Mouse (Mus musculus) heart, adult 2 months (tissue): ENCODE results near the gene Cep128. TPM values are rescaled to one million over a fixed set of nuclear protein-coding genes. Genes with fewer than 3 reads are reported as not detected.

ENCODE experiments used
- DNase-seq, 2 experiments: peaks; one replicate each; pipeline ENCODE4 v3.0.0; 2021
- H3K27ac ChIP-seq: fragments of 200-600 bp; 2 replicates; pipeline ENCODE4 v1.8.1; 2022
- H3K27me3 ChIP-seq: fragments of 200-500 bp; 2 replicates; pipeline ENCODE4 v1.6.1; 2012; ENCODE audit warnings: mild to moderate bottlenecking, low read length, inconsistent platforms, mixed read lengths; ENCODE audit not compliant: control insufficient read depth, insufficient read depth
- H3K36me3 ChIP-seq: fragments of 200-500 bp; 2 replicates; pipeline ENCODE4 v1.6.1; 2012; ENCODE audit warnings: low read length, inconsistent platforms; ENCODE audit not compliant: control insufficient read depth, insufficient read depth
- H3K4me1 ChIP-seq: fragments of 200-500 bp; 2 replicates; pipeline ENCODE4 v1.6.1; 2011; ENCODE audit warnings: low read length; ENCODE audit not compliant: control insufficient read depth, insufficient read depth
- H3K4me3 ChIP-seq: fragments of 200-600 bp; 2 replicates; pipeline ENCODE4 v1.8.1; 2022
- H3K79me2 ChIP-seq: fragments of 200-500 bp; replicated peaks from 2 replicates; pipeline ENCODE4 v1.6.1; 2012; ENCODE audit warnings: mild to moderate bottlenecking, inconsistent platforms, low read length, moderate library complexity, mixed read lengths; ENCODE audit not compliant: control insufficient read depth, insufficient read depth
- H3K9ac ChIP-seq: fragments of 200-500 bp; 2 replicates; pipeline ENCODE4 v1.6.1; 2012; ENCODE audit warnings: low read depth, mild to moderate bottlenecking, control low read depth, inconsistent platforms, low read length, mixed read lengths
- CTCF ChIP-seq: fragments of 200-600 bp; IDR thresholded peaks from 2 replicates; pipeline ENCODE4 v1.8.1; 2022; ENCODE audit warnings: antibody characterized with exemption, mild to moderate bottlenecking, moderate library complexity
- EP300 ChIP-seq: fragments of 200-500 bp; IDR thresholded peaks from 2 replicates; pipeline ENCODE4 v1.6.1; 2011; ENCODE audit warnings: low read depth, low read length, control low read depth; ENCODE audit not compliant: insufficient read depth
- POLR2A ChIP-seq: fragments of 200-500 bp; IDR thresholded peaks from 2 replicates; pipeline ENCODE4 v1.6.1; 2011; ENCODE audit warnings: mild to moderate bottlenecking, low read depth, low read length, control low read depth; ENCODE audit not compliant: insufficient read depth
- WGBS: fragments of 180-500 bp; shearing (Covaris S2); methylation state at CpG from one replicate; pipeline ENCODE4 v1.1.7; 2018; 5-methylcytosine and 5-hydroxymethylcytosine counted together
- intact Hi-C: fragments of 180-260 bp; cut with DNase I; formaldehyde crosslinking; loops from one replicate; pipeline ENCODE4 v1.15.1; 2025
- polyA plus RNA-seq: library from polyadenylated mRNA; depleted of rRNA; stranded (reverse); fragments of >200 nt; gene quantifications from 2 replicates; pipeline ENCODE4 v1.2.3, GENCODE M21; 2012
- total RNA-seq, 2 experiments: library from RNA; stranded (reverse); gene quantifications; 2 replicates each; pipeline ENCODE4 v1.2.3; 2021

The Cep128 gene
- total and polyA plus RNA-seq, 3 experiments = 8.7 to 11.0 (median 10.0) TPM

DNA sequence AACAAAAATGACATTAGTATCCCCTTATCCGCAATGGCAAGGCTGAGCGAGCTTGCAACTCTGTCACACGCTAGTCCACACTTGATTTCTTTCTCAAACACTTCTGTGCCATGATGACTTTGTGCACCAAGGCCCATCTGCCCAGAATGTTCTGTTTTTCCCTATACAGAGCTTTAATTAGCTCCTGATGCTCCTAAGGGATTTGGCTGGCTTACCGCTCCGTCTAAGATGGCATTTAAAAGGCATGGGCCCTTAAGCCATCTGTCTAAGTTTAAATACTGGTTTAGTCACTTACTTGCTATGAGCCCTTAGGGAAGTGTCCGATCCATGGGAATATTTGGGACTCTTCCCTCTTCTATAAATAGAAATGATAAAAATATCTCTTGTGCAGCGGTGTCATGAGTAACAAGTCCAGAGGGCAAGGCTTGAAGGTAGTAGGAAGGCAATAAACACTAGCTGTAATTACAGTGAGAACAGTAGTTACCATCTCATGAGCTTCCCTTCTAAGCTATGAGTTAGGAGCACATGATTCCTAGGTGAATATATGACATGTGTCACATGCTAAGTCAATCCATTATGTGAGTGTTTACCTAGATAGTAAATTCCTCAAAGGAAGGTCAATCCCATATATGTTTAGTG lies 343.8 kb downstream of the Cep128 start:
- Histone ChIP-seq H3K27me3 (no peaks in the 10 kb centered on the region), H3K4me1 (peaks cover 2% of the 10 kb centered on the region; the same call in 1 of the 2 replicates), H3K4me3 (no peak overlapping the region), H3K36me3 (peaks cover 6% of the 10 kb centered on the region; the same call in 1 of the 2 replicates), H3K9ac (no peak overlapping the region), H3K27ac (peak overlapping the region; percentile 70), H3K79me2 (no peaks in the 10 kb centered on the region)
- intact Hi-C loops = no loop called here
- 54% methylated on average over 7 of the region's 7 CpGs for WGBS
- TF ChIP-seq EP300 (no peak), POLR2A (no peak), CTCF (no peak)
- peak in 1 of 2 experiments; percentile 14 for DNase-seq

DNA sequence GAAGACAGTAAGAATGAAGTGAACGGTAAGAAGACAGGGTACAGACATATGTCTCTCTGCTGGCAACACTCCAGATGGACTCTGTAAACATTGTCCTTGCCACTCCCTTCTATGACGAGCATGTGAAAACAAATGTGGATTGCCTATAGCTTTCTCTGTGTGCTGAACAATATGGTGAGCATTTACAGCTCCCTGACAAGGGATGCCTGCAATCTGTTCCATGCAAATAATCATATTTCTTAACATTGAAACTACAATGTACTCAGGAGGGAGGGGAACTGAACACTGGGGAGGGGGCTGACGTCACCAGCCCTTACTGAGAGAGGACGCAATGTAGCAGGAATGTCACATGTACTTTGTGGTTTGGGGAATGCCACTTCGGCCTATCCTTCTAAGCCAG lies 355.1 kb downstream of the Cep128 start:
- intact Hi-C loops = no loop called here
- Histone ChIP-seq H3K4me3 (no peak overlapping the region), H3K9ac (no peak overlapping the region), H3K27ac (no peak overlapping the region), H3K79me2 (no peaks in the 10 kb centered on the region), H3K36me3 (no peaks in the 10 kb centered on the region), H3K4me1 (no peaks in the 10 kb centered on the region), H3K27me3 (no peaks in the 10 kb centered on the region)
- 84% methylated on average over 5 of the region's 5 CpGs for WGBS
- TF ChIP-seq EP300 (no peak), CTCF (no peak), POLR2A (no peak)
- no peak for DNase-seq

DNA sequence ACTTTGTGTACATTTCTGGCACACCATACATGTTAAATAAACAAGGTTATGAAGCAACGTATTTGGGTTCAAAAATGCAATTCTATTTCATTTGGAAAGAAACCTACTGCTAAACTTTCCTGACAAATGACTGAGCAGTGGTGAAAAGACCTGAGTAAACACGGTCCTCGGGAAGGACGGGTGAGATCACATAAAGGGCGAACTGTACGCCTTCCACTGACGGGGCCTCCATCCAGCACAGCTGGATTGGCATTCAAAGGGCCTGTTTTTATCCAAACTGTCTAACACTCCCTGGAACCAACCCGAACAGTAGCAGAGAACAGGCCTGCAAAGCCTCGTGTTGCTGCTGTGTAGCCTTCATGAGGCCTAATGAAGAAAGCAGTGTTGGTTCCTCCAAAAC lies 356.5 kb downstream of the Cep128 start:
- WGBS = 79% methylated on average over 9 of the region's 9 CpGs
- Histone ChIP-seq H3K4me1 (no peaks in the 10 kb centered on the region), H3K79me2 (no peaks in the 10 kb centered on the region), H3K9ac (no peak overlapping the region), H3K36me3 (no peaks in the 10 kb centered on the region), H3K27ac (no peak overlapping the region), H3K27me3 (no peaks in the 10 kb centered on the region), H3K4me3 (no peak overlapping the region)
- TF ChIP-seq CTCF (no peak), EP300 (no peak), POLR2A (no peak)
- DNase-seq = no peak
- intact Hi-C loops = no loop called here

DNA sequence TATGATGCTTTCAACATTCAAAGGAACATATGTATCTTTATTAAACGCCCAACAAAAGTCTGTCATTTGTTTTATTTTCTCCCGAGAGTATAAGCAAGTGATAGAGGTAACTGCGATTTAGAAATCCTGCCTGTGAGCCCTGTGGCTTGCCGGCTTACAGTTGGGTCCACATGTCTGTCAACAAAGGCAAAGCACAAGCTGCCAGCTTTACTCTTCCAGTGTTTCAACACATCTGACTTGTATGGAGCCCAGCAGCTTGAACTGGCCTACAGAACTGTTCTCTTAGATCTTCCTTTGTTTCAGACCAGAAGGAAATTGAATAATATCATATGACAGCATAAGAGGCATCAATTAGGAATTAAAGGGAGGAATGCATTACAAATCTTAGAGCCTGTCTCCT lies 357.1 kb downstream of the Cep128 start:
- Histone ChIP-seq H3K79me2 (no peaks in the 10 kb centered on the region), H3K27me3 (no peaks in the 10 kb centered on the region), H3K4me1 (no peaks in the 10 kb centered on the region), H3K27ac (no peak overlapping the region), H3K9ac (no peak overlapping the region), H3K36me3 (no peaks in the 10 kb centered on the region), H3K4me3 (no peak overlapping the region)
- TF ChIP-seq POLR2A = no peak
- intact Hi-C loops = no loop called here
- 79% methylated on average over 4 of the region's 4 CpGs for WGBS
- no peak for DNase-seq

DNA sequence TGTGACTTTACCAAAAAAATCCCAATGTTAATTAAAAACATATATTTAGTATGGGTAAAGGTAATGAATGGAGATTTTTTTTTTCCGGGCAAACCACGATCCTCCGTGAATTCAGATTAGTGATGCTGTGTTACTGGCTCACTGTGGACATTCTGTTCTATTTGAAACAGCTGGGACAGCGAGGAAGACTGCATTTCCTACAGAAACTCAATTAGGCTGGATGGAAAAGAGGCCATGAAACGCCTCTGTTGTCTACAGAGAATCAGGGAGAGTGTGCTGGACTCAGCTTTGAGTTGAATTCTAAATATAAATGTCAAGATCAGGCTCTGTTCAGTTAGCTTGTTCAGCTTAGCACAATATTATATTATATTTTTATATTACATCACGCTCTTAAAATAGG lies 369.1 kb downstream of the Cep128 start:
- Histone ChIP-seq H3K9ac (no peak overlapping the region), H3K27ac (no peak overlapping the region), H3K4me1 (no peaks in the 10 kb centered on the region), H3K36me3 (no peaks in the 10 kb centered on the region), H3K79me2 (no peaks in the 10 kb centered on the region), H3K4me3 (no peak overlapping the region), H3K27me3 (no peaks in the 10 kb centered on the region)
- TF ChIP-seq CTCF = no peak
- no peak for TF ChIP-seq EP300
- no peak for TF ChIP-seq POLR2A
- 85% methylated on average over 6 of the region's 6 CpGs for WGBS
- intact Hi-C loops = no loop called here
- DNase-seq = no peak

DNA sequence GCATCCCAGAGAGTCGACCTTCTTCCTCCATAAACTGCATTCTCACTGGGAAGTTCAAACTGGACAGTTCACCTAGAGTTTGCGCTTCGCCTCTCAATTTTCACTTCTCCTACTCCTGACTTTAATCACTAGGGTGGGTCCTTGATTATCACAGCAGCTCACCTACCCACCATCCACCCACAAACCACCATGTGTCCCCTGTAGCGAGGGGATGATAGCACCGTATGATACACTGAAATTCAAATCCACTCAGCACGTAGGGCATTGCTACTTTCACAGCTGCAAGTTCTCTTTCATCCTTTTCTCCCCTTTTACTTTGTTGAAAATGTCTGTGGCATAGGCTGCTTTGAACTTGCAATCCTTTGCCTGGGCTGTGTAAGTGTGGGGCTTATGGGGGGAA lies 371.2 kb downstream of the Cep128 start:
- Histone ChIP-seq H3K36me3 (no peaks in the 10 kb centered on the region), H3K79me2 (no peaks in the 10 kb centered on the region), H3K4me1 (no peaks in the 10 kb centered on the region), H3K4me3 (no peak overlapping the region), H3K27ac (no peak overlapping the region), H3K27me3 (no peaks in the 10 kb centered on the region), H3K9ac (no peak overlapping the region)
- TF ChIP-seq CTCF (no peak), POLR2A (no peak), EP300 (no peak)
- WGBS = 89% methylated on average over 6 of the region's 6 CpGs
- intact Hi-C loops = no loop called here
- DNase-seq = no peak

DNA sequence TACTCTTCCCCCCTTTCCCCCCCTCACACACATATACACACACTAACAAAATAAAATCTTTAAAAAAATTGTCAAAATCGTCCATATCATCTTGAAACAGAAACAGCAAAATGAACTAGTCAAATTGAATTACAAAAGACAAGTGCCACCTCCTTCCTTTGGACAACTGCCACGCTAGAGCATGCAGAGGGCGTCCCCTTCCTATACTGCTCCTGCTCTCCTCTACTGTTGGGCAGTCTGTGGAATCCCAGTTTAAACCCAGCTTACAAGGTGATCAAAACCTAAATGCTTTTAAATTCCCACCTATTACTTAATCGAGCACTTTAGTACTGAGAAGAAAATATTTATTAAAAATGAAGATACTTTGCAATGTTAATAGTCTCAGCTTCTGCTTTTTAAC lies 372.0 kb downstream of the Cep128 start:
- no peak overlapping the region for H3K9ac ChIP-seq
- intact Hi-C loops = no loop called here
- H3K4me1 ChIP-seq = no peaks in the 10 kb centered on the region
- no peaks in the 10 kb centered on the region for H3K27me3 ChIP-seq
- H3K4me3 ChIP-seq = no peak overlapping the region
- no peaks in the 10 kb centered on the region for H3K36me3 ChIP-seq
- WGBS = 71% methylated on average over 4 of the region's 4 CpGs
- no peak for TF ChIP-seq CTCF
- TF ChIP-seq POLR2A = no peak
- no peak for TF ChIP-seq EP300
- no peak overlapping the region for H3K27ac ChIP-seq
- H3K79me2 ChIP-seq = no peaks in the 10 kb centered on the region
- no peak for DNase-seq
